Mouse (Mus musculus): ENCODE measurements around the gene Smim4.

Gene Smim4

GRCm38 (mm10) chr14:31114011-31114410 is 14.7 kb downstream of the Smim4 start:
- no peak for DNase-seq (ENCODE audit: low spot score)

DNA sequence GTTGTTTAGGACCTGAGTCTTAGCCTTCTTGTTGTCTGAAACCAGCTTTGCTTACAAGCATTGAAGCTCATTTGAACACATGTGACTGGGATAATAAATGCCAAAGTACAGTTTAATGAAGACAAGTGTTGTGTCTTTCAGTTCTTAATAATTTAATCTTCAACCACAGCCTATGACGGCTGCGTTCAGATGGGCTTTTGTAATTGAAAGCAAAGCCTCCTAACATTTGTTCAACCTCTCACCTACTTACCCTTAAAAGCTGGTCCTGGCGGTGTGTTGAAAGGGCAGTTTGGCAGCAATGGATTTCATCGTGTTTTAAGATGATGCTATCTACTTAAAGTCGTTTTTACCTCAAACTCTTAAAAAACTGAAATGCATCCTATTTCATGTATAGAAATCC is 16.6 kb downstream of the Smim4 start:
- DNase-seq (ENCODE audit: low spot score) = no peak

DNA sequence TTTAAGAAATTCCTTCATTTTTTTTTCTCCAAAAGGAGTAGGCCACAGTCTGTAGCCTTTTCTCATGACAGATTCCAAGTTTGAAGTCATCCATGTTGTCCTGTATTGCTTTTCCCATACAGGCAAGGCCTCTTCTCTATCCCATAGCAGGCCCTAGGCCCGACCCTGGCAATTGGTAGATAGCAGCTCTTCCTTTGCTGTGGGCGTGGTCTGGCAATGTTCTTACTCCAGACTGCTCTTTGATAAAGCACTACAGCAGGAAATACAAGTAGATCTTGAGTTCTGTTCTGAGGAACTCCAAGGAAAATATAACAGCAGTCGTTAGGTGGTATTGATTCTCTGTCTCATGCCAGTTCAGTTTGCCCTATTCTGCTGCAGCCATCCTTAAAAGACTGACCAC is 18.1 kb downstream of the Smim4 start:
- no peak for DNase-seq (ENCODE audit: low spot score)

- DNase-seq (ENCODE audit: low spot score) = peak; percentile 46
These were observed 23.6 kb downstream of the Smim4 start for GRCm38 (mm10) chr14:31105156-31105555.

DNA sequence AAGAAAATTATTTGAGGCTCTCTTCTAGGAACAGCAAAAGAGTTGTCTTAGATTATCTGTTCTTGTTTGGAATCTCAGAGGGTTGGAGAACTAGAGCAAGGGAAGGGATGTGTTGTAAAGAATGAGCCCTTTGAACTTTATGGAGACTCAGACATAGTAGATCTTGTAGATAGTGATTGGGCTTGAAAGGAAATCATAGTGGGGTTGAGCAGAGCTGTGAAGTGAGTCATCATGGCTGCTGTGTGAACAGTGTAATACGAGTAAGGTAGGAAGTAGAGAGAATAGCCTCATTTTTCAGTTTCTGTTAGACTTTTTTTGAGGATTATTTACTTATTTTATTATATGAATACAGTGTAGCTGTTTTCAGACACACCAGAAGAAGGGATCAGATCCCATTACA is 38.8 kb downstream of the Smim4 start:
- no peak for DNase-seq (ENCODE audit: low spot score)

GRCm38 (mm10) chr14:31088515-31088914 is 40.2 kb downstream of the Smim4 start:
- no peak for DNase-seq (ENCODE audit: low spot score)

GRCm38 (mm10) chr14:31087433-31087832 is 41.3 kb downstream of the Smim4 start:
- DNase-seq (ENCODE audit: low spot score) = no peak

GRCm38 (mm10) chr14:31081147-31081546 is 47.6 kb downstream of the Smim4 start:
- DNase-seq (ENCODE audit: low spot score) = no peak

DNA sequence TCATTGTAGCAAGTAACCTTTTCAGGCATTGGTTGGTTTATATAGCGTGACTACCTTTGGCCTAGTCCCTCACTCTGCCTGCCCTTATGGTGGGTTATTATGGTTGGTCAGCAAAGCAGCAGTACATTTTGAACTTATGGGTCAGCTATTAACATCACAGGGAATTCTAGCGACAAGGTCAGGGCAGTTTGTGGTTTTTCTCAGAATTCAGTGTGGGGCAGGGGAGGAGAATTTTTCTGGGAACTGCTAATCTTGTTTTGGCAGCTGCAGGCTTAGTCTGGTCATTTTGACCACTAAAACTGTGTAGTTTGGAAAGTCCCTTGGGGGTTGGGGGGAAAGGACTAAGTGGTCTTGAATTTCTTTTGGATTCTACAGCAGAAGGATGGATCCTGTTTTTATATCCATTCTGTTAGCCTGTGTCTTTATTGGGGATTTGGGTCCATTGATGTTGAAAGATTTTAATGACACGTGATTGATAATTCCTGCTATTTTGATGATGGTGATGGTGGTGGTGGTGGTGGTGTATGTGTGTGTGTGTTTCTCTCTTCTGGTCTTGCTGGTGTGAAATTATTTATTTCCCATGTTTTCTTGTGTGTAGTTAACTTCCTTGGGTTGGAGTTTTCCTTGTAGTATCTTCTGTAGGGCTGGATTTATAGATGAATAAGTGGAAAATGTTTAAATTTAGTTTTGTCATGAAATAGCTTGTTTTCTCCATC is 49.3 kb downstream of the Smim4 start:
- no peak for DNase-seq (ENCODE audit: low spot score)

GRCm38 (mm10) chr14:31078597-31079208 is 50.1 kb downstream of the Smim4 start:
- no peak for DNase-seq (ENCODE audit: low spot score)

DNA sequence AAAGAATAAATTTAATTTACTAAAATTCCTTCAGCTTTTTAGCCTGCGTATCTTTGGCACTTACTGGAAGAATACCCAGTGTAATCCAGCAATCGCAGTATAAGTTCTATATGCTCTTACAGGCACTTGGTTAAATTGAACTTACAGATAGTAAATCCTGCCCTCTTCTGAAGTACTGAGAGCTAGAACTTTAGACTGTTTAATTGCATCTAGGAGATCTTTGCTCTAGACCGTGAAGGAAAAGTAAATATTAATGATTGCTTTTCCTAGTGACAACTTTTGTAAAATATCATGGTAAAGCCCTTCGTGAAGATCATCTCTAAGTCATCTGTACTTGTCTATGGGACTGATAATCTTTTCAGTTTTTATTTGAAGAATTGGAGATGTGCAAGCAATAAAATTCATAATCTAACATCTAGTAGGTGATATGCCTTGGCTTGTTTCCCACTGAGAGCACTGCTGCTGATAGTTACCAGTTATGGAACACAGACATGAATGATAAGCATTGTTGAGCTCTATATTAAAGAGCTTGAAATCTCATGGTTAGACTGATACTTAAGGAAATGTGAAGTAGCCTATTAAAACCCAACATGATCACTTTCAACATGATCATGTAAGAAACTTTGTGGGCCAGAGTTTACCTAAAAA is 59.5 kb downstream of the Smim4 start:
- no peak for DNase-seq (ENCODE audit: low spot score)

GRCm38 (mm10) chr14:31062277-31062676 is 66.5 kb downstream of the Smim4 start:
- DNase-seq (ENCODE audit: low spot score) = no peak

DNA sequence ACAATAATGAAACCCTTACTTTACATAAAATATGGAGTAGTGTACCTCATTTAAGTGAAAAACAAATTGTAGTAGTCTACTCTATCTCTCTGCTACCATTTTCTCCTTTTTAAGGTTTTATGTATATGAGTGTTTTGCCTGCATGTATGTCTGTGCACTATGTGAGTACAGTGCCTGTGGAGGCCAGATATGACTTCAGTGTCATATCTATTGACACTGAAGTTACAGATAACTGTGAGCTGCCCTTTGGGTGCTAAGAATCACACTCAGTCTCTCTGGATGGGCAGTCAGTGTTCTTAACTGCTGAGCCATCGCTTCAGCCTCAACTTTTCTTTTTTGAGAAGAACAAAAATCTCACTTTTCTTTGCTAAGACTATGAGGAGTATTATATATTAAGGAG is 82.9 kb downstream of the Smim4 start:
- no peak for DNase-seq (ENCODE audit: low spot score)

- DNase-seq (ENCODE audit: low spot score) = no peak
These were observed 83.5 kb downstream of the Smim4 start for GRCm38 (mm10) chr14:31045296-31045695.
